Mouse (Mus musculus): ENCODE measurements around the gene Rsph10b.
A peak's percentile ranks its signal among the peaks of the same experiment; 100 is the strongest.

Gene Rsph10b

GRCm38 (mm10) chr5:143932831-143933230 is at the start of gene Rsph10b:
Gene Rsph10b, plus strand, starts transcription at chr5:143933035.
- no peak for DNase-seq (ENCODE audit: low spot score in 2 of 2)

DNA sequence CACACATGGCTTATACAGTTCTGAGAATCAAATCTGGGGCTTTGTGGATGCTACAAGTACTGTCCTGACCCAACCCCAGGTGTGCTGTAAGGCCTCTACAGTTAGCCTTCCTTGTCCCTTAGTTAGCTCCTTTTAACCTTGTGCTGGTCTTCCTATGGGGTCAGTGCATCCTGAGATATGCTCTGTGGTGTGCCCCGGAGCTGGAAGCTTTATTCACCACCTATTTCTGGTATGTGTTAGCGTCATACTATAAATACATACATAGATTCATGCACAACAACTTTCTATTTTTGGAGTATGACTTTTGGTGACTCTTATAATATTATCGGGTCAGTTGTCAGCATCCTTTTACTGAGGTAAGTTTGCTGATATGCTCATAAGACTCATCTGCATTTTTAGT is 47.6 kb upstream of the Rsph10b start:
- DNase-seq (ENCODE audit: low spot score in 2 of 2) = no peak

GRCm38 (mm10) chr5:143890741-143891140 is 42.1 kb upstream of the Rsph10b start:
- no peak for DNase-seq (ENCODE audit: low spot score in 2 of 2)

DNA sequence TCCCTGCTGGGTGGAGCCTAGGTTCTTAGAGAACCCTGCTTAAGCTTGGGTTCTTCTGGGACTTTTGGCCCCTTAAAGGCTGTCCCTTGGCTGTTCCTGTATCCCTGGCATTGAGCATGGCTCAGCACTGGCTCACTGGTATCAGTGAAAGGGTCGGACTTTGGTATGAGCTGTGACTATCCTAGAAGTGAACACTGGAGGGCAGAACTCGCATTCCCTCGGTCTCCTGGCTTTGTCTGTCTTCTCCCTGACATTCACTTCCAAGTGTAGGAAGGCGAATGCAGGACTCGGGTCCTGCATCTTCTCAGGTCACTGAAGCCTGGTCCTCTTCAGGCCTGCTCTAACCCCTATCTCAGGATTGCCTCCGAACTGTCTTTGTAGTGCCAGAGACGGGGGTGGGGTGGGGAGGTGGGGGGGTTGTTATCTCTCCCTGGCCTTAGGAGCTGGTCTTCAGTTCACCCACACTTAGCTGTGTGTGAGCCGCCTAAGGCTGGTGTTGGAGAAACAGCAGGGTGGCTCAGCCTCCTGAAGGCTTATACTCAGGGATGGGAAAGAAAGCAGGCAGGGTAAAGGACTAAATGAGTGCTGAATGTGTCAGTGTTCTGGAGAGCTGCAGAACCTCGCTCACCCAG is 40.5 kb upstream of the Rsph10b start:
- peak in 1 of 2 experiments; percentile 45 for DNase-seq (ENCODE audit: low spot score in 2 of 2)

DNA sequence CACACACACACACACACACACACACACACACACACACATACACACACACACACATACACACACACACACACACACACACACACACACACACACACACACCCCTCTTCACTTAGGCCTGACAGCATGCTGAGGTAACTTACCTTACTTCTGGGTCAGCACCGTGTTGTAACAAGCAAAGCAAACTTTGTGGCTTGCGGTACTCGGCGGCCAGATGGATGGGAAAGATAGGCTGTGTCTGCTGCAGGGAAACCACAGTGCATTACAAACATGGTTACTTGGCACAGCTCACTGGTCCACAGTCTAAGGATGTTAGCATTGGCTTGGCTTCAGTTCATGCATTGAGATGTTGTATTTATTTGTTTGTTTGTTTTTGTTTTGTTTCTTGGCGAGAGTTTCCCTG is 39.4 kb upstream of the Rsph10b start:
- no peak for DNase-seq (ENCODE audit: low spot score in 2 of 2)

DNA sequence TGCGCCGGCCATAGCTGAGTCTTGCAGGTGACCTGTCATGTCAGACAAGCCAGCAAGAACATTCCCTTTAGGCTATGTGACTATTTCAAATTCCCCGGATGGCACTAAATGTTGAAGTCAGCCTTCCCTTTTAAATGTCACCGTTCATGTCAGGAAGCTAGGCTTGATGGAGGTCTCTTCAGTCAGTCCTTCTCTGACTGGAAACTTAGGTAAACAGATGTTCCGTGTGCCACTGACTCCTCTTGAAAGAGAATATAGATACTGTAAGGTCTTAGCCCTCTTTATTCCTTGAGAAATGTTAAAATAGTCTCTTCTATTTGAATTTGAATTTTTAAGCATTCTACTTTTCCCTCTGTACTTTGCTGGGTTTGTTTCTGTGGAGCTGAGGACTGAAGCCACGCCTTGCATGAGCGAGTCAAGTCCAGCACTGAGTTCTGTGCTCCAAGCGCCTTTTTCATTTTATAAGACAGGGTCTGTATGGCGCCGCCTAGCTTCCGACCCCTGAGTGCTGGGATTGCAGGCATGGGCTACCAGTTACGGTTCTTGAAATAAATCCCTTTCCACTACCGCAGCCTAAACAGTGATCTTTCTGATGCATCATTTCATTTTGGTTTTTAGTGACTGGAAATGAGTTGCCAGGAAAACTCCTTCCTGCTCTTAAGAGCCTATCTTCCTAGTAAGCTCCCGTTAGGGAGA is 35.1 kb upstream of the Rsph10b start, which contains the start of gene Ankrd61:
Gene Ankrd61, minus strand, starts transcription at position 51 of the 696 bp plus-strand sequence.
- DNase-seq (ENCODE audit: low spot score in 2 of 2) = no peak

DNA sequence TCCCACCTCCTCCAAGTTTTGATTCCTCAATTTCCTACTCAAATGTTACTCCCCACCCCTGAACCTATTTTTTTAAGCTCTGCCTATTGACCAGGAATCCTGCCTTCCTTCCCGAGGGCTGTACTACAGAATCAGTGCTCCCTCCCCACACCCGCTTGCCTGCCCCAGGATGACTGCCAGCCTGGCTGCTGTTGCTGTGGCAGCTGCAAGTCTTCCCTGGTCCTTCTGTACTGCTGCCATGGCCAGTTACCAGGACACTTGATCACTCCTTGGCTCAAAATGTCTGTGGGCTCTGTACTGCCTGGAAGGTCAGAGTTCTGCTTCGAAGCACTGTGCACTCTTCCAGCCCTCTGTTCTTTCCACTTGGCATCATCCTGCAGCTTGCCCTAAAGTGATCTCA is 30.7 kb upstream of the Rsph10b start:
- no peak for DNase-seq (ENCODE audit: low spot score in 2 of 2)

GRCm38 (mm10) chr5:143903813-143904212 is 29.0 kb upstream of the Rsph10b start:
- DNase-seq (ENCODE audit: low spot score in 2 of 2) = no peak

GRCm38 (mm10) chr5:143906429-143906828 is 26.4 kb upstream of the Rsph10b start:
- DNase-seq (ENCODE audit: low spot score in 2 of 2) = no peak

- no peak for DNase-seq (ENCODE audit: low spot score in 2 of 2)
These were observed 23.9 kb upstream of the Rsph10b start for GRCm38 (mm10) chr5:143908926-143909325.

- DNase-seq (ENCODE audit: low spot score in 2 of 2) = peak; percentile 96 to 99
These were observed 23.1 kb upstream of the Rsph10b start, which contains the start of the genes Aimp2 and Pms2 for GRCm38 (mm10) chr5:143909417-143910400. Gene Aimp2, minus strand, starts transcription at chr5:143909847. Gene Pms2, plus strand, starts transcription at chr5:143909964.

- no peak for DNase-seq (ENCODE audit: low spot score in 2 of 2)
These were observed 16.6 kb upstream of the Rsph10b start for GRCm38 (mm10) chr5:143916221-143916620.

DNA sequence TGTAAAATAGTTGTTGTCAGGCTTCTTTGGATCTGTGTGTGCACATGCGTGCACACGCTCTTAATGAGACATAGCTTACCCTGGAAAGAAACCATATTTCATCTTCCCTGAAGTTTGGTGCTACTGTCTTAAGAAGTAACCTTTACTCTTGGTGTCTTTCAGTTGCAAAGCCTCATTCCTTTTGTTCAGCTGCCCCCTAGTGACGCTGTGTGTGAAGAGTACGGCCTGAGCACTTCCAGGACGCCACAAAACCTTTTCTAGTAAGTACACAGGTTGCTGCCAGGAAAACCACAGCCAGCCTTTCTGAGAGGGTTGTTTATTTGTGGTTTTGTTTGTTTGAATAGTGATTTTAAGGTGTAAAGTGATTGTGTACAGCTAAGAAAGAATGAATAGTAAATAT is 15.4 kb upstream of the Rsph10b start:
- peak in 1 of 2 experiments; percentile 48 for DNase-seq (ENCODE audit: low spot score in 2 of 2)

GRCm38 (mm10) chr5:143918120-143918519 is 14.7 kb upstream of the Rsph10b start:
- no peak for DNase-seq (ENCODE audit: low spot score in 2 of 2)

DNA sequence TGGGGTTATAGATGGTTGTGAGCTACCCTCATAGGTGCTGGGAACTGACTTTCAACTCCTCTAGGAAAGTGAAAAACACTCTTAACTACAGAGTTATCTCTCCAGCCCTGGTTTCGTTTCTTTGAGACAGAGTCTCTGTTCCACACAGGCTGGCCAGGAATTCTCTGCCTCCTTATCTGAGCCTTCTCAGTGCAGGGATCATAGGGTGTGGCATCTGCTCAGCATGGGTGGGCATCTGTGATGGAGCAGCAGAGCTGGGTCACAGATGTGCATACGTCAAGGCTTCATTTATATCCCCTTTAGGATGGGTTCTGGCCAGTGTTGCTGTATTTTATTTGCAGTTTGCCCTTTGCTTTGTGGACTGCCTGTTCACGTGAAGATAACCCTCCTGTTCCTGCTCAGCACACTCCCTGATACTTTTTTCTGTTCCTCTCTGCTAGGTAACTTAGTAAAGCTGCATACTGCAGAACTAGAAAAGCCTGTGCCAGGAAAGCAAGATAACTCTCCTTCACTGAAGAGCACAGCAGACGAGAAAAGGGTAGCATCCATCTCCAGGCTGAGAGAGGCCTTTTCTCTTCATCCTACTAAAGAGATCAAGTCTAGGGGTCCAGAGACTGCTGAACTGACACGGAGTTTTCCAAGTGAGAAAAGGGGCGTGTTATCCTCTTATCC is 7.9 kb upstream of the Rsph10b start:
- DNase-seq (ENCODE audit: low spot score in 2 of 2) = no peak

DNA sequence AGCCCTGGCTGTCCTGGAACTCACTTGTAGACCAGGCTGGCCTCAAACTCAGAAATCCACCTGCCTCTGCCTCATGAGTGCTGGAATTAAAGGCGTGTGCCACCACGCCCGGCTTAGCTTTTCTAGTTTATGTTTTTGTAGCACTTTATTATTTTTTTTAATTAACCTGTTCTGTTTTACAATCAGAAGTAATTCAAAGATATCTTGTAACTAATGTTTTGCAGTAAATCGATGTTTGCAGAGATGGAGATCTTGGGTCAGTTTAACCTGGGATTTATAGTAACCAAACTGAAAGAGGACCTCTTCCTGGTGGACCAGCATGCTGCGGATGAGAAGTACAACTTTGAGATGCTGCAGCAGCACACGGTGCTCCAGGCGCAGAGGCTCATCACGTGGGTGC is 5.0 kb upstream of the Rsph10b start, which contains the start of gene Gm42421:
Gene Gm42421, plus strand, starts transcription at position 301 of the 400 bp plus-strand sequence.
- DNase-seq (ENCODE audit: low spot score in 2 of 2) = no peak

- no peak for DNase-seq (ENCODE audit: low spot score in 2 of 2)
These were observed 3.5 kb upstream of the Rsph10b start for GRCm38 (mm10) chr5:143929291-143929690.

- no peak for DNase-seq (ENCODE audit: low spot score in 2 of 2)
These were observed 2.2 kb upstream of the Rsph10b start for GRCm38 (mm10) chr5:143930656-143931055.

DNA sequence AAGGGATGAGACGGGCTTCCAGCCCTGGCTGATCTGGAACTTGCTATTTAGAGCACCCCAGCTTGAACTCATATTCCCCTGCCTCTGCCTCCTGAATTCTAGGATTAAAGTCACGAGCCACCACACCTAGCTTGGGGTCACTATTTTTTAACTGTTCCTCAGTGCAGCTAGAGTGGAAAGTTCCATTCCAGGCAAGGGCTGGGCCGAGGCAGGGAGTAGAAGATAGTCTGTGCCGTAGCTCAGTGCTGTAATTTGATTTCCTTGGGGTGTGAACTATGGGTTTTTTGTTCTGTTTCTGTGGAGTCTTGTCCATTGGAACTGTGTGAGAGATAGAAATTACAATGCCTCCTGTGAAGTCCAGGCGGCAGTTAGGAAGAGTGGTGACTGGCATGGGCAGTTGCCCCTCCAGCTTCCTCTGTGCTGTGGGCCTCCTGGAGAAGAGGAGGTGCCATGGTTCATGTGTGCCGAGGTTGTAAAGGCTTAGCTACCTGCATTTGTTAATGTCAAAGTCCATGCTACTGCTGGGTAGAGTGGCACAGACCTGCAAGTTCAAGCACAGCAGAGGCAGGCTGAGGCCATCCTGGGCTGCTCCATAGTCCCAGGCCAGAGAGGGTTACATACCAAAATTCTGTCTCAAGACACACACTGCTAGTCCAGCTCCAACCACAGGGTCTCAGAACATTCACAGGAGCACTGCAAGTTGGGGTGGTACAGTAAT is 813 bp upstream of the Rsph10b start:
- DNase-seq (ENCODE audit: low spot score in 2 of 2) = no peak

GRCm38 (mm10) chr5:143933414-143933813 is 579 bp downstream of the Rsph10b start:
- DNase-seq (ENCODE audit: low spot score in 2 of 2) = no peak

- no peak for DNase-seq (ENCODE audit: low spot score in 2 of 2)
These were observed 1.0 kb downstream of the Rsph10b start for GRCm38 (mm10) chr5:143933875-143934274.

Measured in frontal cortex, postnatal 36 days (tissue).